Mouse (Mus musculus) frontal cortex, adult (tissue): ENCODE data around the gene Cxxc4.
A peak's percentile ranks its signal among the peaks of the same experiment; 100 is the strongest.
"Not testable (repeated sequence)": the region's sequence is repeated elsewhere in the genome, so short reads cannot be mapped to it uniquely, and the experiment has no call there.

ENCODE experiments used
- ATAC-seq: cut with Nextera tagmentation; 2 replicates; pipeline ENCODE4 v1.9.2; 2017; ENCODE audit warnings: mild to moderate bottlenecking, moderate library complexity, mixed read lengths; ENCODE audit not compliant: low TSS enrichment

Cxxc4 gene

DNA sequence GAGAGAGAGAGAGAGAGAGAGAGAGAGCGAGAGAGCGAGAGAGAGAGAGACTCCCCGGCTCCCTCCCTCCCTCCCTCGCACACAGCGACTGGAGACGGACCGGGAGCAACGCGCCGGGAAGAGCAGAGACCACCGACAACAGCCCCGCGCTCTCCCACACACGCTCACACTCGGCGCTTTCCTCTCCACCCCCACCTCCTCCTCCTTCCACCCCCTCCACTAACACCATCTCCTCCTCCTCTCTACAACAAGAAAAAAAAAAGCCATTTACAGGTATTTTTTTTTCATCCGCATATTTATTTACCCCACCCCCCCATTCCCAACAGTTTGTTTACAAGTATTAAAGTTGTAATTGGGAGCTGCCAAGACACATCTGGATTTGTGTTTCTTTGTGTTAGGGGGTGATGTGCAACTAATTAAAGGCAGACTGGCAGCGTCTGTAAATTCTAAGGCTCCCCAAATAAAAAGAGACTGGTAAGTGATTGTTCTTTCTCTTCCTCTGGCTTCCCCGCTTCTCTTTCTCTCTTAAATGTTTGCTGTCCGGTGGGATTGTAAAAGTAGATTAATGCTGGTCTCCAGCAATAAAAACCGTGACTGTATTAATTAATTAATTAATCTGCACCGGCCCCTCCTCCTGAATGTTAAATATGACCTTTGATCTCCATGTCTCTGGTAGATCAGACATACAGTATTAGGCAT lies at the start of gene Cxxc4:
TSS of gene Cxxc4 (plus strand) at position 71 of the 699 bp plus-strand sequence.
- ATAC-seq, result peak; percentile 12

- peak; percentile 77 for ATAC-seq
Observed at GRCm38 (mm10) chr3:134188979-134189946, 47.0 kb upstream of the Cxxc4 start.

GRCm38 (mm10) chr3:134190046-134190445 lies 46.2 kb upstream of the Cxxc4 start:
- ATAC-seq, result peak; percentile 63

DNA sequence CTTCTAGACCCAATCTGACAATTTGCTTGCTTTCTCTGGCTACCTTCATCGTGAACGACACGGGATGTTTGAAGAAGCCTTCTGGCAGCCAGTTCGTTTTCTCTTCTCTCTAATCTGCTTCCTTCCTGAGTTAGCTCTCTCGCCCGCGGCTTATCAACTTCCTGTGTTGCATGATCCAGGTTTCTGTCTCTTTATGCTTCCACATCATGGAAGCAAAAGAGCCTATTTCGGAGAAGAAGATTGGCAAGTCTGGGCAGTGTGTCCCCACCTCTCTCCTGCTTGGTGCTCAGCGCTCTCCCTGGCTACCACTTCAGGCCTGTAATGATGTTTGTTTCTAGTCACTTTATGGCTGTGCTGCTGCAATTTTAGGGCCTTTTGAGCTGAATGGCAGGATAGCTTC lies 36.4 kb upstream of the Cxxc4 start:
- peak; percentile 44 for ATAC-seq

DNA sequence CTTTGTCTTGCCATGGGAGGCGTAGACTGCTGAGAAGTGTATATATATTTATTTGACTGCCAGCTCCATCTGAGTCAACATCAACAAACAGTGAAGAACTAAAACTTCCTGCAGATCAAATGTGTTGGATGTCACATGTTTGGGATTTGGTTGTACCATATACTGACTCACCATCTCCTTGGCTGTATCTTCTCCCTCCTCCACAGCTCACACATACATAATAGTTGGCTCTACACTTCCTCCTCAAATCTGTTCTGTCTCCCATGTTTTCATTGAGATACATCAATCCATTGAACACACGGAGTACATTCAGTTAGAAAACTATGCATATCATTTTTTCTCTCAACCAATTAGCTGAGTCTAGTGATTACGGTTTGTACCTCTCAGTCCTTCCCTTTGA lies 29.7 kb upstream of the Cxxc4 start:
- ATAC-seq, result peak; percentile 99

GRCm38 (mm10) chr3:134210950-134211349 lies 25.3 kb upstream of the Cxxc4 start:
- no peak for ATAC-seq

GRCm38 (mm10) chr3:134219881-134220280 lies 16.4 kb upstream of the Cxxc4 start:
- ATAC-seq, result not testable (repeated sequence)

DNA sequence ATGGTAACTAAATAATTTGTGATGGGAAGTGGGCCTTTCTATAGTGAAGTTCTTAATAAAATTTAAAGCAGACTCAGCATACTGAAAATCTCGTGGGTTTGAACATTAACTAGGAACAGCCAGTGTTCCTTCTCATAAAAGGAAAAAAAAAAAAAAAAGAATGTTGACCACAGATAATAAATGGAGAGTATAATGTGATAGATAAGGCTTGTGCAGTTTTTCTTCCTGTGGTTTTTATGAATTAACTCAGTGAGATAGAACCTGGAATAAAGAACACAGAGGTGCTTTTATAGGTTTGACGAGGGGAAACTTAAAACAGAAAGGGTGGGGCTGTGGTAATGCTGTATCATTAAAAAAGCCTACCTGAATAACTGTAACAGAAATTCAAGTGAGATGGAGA lies 15.3 kb upstream of the Cxxc4 start:
- no peak for ATAC-seq

DNA sequence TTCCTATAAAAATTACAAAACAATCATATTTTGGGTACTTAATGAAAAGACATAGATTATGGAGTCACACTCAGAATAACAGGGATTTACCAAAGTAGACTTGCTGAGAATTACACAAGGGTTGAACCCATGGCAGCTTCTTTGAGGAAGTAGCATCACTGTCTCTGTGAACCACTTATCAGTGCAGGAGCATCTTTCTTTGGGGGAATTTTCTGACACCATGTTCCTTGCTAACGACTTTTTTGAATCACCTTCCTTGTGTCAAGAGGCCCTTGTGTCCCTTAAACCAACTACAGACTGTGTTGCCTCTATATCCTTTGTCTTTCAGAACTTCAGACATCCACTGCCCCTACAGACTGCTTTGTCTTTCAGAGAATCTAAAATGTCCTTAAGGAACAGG lies 13.7 kb upstream of the Cxxc4 start:
- ATAC-seq, result no peak

DNA sequence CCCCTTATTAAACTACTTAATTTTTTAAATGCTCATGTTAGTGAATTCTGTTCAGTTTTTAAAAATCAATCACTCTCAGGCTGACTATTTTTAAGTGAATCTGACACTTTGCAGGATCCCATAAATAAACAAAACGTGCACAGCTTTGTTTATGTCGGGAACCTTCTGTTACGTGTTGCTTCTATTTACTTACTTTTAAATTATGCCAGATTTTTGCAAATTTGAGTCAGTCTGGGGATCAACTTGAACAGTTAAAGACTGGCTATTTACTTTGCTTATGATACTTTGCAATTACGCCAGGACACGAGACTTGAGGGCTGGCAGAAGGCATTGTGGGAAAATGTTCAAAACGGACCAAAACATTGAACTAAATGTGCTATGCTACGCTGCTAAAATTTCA lies 12.3 kb upstream of the Cxxc4 start:
- ATAC-seq, result no peak

DNA sequence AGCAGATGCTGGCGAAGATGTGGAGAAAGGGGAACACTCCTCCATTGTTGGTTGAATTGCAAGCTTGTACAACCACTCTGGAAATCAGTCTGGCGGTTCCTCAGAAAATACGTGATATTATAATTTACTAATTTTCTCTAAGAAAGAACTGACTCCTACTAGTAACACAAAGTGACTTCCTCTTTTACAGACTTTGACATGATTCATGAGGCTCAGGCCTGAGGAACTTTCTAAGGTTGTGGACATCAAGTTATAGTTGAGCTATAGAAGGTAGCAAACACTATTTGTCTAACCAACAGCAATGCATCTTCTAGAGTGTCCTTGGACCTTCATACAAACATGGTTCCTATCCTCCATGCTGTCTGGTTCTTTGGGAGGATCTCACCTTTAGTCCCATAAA lies 10.4 kb upstream of the Cxxc4 start:
- no peak for ATAC-seq

DNA sequence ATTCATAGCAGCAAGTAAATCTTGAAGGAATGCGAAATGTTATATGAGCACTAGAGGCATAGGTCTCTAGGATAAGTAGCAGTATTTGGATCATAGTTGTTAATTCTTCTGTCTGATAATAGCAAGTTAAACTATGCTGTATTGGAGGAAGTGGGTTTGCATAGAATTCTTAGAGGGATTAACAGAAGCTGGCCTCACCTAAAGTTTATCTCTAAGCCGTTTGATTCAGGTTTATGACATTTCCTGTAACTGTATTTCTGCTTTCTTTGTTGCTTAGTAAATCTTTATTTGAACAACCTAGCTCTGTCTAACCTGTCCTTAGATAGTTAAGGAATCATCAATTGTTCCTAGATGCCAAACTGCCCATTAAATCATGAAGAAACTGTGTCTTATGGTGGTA lies 3.5 kb upstream of the Cxxc4 start:
- no peak for ATAC-seq

- ATAC-seq, result peak; percentile 32
Observed at GRCm38 (mm10) chr3:134235491-134236413, 532 bp upstream of the Cxxc4 start.

GRCm38 (mm10) chr3:134237113-134237805 lies 975 bp downstream of the Cxxc4 start:
- no peak for ATAC-seq

DNA sequence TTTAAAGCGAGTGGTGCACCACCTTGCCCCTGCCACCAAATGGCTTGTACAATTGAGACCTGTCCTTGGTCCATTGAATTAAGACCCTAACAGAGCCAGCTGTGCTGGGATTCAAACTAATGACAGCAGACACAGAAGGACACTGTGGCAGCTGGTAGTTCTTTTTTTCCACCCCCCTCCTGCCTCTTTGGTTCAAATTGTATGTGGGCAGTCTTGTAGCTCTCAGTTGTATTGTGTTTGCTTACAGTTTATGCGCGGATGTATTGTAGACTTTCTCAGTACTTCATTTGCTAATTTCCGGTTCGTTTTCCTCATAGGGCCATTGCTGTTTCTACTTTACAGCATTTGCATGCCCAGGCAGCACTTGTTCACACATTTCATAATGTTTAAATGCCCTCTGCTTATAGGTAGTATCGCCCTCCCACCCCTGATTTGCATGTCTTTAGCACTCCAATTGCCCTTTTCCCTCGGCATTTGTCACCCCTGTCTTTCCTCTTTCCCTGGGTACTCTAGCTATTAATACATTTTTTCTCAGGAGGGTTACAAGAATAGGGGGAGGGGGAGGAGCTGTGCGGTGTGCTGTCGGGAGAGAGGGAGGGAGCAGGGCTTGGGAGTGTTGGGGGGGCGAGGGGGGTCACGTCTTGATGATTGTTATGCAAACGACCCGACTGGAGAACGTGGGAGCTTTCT lies 2.5 kb downstream of the Cxxc4 start:
- 0 out of 2 replicates have a peak, but pooled peaks have one; percentile 3 for ATAC-seq

DNA sequence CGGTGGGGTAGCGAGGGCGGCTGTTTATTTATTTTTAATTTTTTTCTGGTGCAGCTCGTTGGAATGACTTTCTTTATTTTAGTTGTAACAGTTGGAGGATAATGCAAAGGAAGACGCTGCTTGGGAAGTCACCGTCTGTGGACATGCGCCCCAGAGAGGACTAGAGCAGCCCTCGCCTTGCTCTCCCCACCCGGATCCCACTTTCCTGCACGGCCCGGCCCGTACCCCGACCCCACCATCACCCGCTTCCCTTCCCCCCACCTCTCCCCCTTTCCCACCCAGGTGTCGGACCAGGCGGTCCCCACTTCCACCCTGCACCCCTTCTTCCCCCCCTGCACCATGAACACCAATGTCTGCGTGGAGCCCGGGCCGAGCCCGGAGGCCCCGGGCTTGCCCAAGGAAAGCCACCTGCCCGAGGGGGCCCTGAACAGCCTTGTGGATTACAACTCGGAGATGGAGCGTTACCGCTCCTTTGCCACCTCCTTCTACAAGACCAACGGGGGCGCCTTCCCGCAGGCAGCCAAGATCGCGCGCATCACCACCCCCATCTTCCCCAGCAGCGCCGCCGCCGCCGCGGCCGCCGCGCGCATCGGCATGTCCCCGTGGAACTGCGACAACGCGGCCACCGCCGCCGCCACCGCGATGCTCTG lies 3.2 kb downstream of the Cxxc4 start:
- ATAC-seq, result peak; percentile 42

DNA sequence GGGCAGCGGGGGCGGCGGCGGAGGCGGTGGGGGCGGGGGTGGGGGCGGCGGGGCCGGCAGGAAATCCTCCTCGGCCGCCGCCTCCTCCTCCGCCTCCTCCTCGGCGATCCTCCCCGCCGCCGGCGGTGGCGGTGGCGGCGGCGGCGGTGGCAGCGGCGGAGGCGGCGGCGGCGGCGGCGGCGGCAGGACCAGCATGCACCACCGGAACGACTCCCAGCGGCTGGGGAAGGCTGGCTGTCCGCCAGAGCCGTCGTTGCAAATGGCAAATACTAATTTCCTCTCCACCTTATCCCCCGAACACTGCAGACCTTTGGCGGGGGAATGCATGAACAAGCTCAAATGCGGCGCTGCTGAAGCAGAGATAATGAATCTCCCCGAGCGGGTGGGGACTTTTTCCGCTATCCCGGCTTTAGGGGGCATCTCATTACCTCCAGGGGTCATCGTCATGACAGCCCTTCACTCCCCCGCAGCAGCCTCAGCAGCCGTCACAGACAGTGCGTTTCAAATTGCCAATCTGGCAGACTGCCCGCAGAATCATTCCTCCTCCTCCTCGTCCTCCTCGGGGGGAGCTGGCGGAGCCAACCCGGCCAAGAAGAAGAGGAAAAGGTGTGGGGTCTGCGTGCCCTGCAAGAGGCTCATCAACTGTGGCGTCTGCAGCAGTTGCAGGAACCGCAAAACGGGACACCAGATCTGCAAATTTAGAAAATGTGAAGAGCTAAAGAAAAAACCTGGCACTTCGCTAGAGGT lies 3.9 kb downstream of the Cxxc4 start:
- peak; percentile 10 for ATAC-seq

GRCm38 (mm10) chr3:134240718-134241025 lies 4.4 kb downstream of the Cxxc4 start:
- ATAC-seq, result no peak

GRCm38 (mm10) chr3:134243168-134243849 lies 7.0 kb downstream of the Cxxc4 start:
- no peak for ATAC-seq
